Mouse (Mus musculus) limb, embryonic 11.5 days (tissue): ENCODE measurements around the gene Stk25. TPM values are rescaled to one million over a fixed set of nuclear protein-coding genes. Genes with fewer than 3 reads are reported as not detected.

Experiments
- ATAC-seq: fragments of 200-750 bp; cut with Nextera tagmentation; 2 replicates; pipeline ENCODE4 v1.8.0; 2017; ENCODE audit warnings: low read depth; ENCODE audit not compliant: insufficient number of reproducible peaks, low FRiP score, low TSS enrichment
- DNase-seq: peaks from one replicate; pipeline ENCODE4 v3.0.0-alpha.2; 2015; ENCODE audit warnings: low spot score
- H3K27ac ChIP-seq: fragments of 300-500 bp; sonication (generic); replicated peaks from 2 replicates; pipeline ENCODE4 v1.5.1; 2014; ENCODE audit warnings: low read depth, mild to moderate bottlenecking, low read length
- H3K27me3 ChIP-seq: fragments of 300-500 bp; sonication (generic); 2 replicates; pipeline ENCODE4 v1.6.1; 2014; ENCODE audit warnings: mild to moderate bottlenecking, low read length, mixed read lengths; ENCODE audit not compliant: control insufficient read depth, insufficient read depth
- H3K36me3 ChIP-seq: fragments of 300-500 bp; sonication (generic); 2 replicates; pipeline ENCODE4 v1.6.1; 2014; ENCODE audit warnings: mild to moderate bottlenecking, low read length, moderate library complexity, mixed read lengths; ENCODE audit not compliant: control insufficient read depth, insufficient read depth
- H3K4me1 ChIP-seq: fragments of 300-500 bp; sonication (generic); 2 replicates; pipeline ENCODE4 v1.6.1; 2014; ENCODE audit warnings: low read length, mixed read lengths; ENCODE audit not compliant: control insufficient read depth, insufficient read depth
- H3K4me2 ChIP-seq: fragments of 300-500 bp; sonication (generic); 2 replicates; pipeline ENCODE4 v1.6.1; 2014; ENCODE audit warnings: low read depth, mild to moderate bottlenecking, moderate library complexity; ENCODE audit not compliant: severe bottlenecking
- H3K4me3 ChIP-seq: fragments of 300-500 bp; sonication (generic); 2 replicates; pipeline ENCODE4 v1.5.1; 2014; ENCODE audit warnings: low read depth, low read length
- H3K9ac ChIP-seq: fragments of 300-500 bp; sonication (generic); 2 replicates; pipeline ENCODE4 v1.6.1; 2014; ENCODE audit warnings: mild to moderate bottlenecking, low read length
- H3K9me3 ChIP-seq: fragments of 300-500 bp; sonication (generic); 2 replicates; pipeline ENCODE4 v1.6.1; 2016; ENCODE audit warnings: low read length; ENCODE audit not compliant: control insufficient read depth
- WGBS: fragments of 180-500 bp; shearing (Covaris S2); extraction: QIAGEN DNeasy Blood & Tissue Kit; methylation state at CpG from one replicate; pipeline ENCODE4 v1.1.7; 2014; 5-methylcytosine and 5-hydroxymethylcytosine counted together
- polyA plus RNA-seq: library from polyadenylated mRNA; unstranded; fragments of >200 nt; fragmentation: Nextera tagmentation; extraction: Ambion mirVana; gene quantifications from 2 replicates; pipeline ENCODE4 v1.2.1, GENCODE M21; 2014

Gene Stk25
- polyA plus RNA-seq, 1 experiment from 2014 or later = 182 TPM

- Histone ChIP-seq H3K9ac (no peak overlapping the region), H3K4me1 (no peaks in the 10 kb centered on the region), H3K4me2 (no peak overlapping the region), H3K27me3 (no peaks in the 10 kb centered on the region), H3K27ac (no peak overlapping the region), H3K36me3 (no peaks in the 10 kb centered on the region), H3K9me3 (no peaks in the 10 kb centered on the region), H3K4me3 (no peak overlapping the region)
- ATAC-seq (no peak), DNase-seq (no peak)
- WGBS = 86% methylated on average over 3 of the region's 3 CpGs
Observed at GRCm38 (mm10) chr1:93588346-93588745, 70.1 kb downstream of the Stk25 start.

- no peak for ATAC-seq
- H3K9me3 ChIP-seq = no peaks in the 10 kb centered on the region
- WGBS = 93% methylated on average over 7 of the region's 7 CpGs
Observed at GRCm38 (mm10) chr1:93581545-93581944, 76.9 kb downstream of the Stk25 start.

GRCm38 (mm10) chr1:93577861-93578260 is 80.6 kb downstream of the Stk25 start:
- WGBS = 93% methylated on average over 4 of the region's 4 CpGs
- no peak overlapping the region for H3K27ac ChIP-seq
- H3K9ac ChIP-seq = no peak overlapping the region
- ATAC-seq = no peak
- DNase-seq = no peak
- no peaks in the 10 kb centered on the region for H3K9me3 ChIP-seq
- H3K4me1 ChIP-seq = no peaks in the 10 kb centered on the region
- H3K4me2 ChIP-seq = no peak overlapping the region
- no peaks in the 10 kb centered on the region for H3K36me3 ChIP-seq
- no peaks in the 10 kb centered on the region for H3K27me3 ChIP-seq
- no peak overlapping the region for H3K4me3 ChIP-seq

More at GRCm38 (mm10) chr1:93581545-93581944, 76.9 kb downstream of the Stk25 start:
- no peaks in the 10 kb centered on the region for H3K36me3 ChIP-seq
- no peaks in the 10 kb centered on the region for H3K27me3 ChIP-seq
- no peaks in the 10 kb centered on the region for H3K4me1 ChIP-seq
- H3K9ac ChIP-seq = no peak overlapping the region
- no peak for DNase-seq
- no peak overlapping the region for H3K4me3 ChIP-seq
- H3K4me2 ChIP-seq = no peak overlapping the region
- no peak overlapping the region for H3K27ac ChIP-seq

GRCm38 (mm10) chr1:93577066-93577465 is 81.4 kb downstream of the Stk25 start:
- 73% methylated on average over 3 of the region's 3 CpGs for WGBS
- H3K9ac ChIP-seq = no peak overlapping the region
- no peak overlapping the region for H3K4me2 ChIP-seq
- no peak for ATAC-seq
- H3K27ac ChIP-seq = no peak overlapping the region
- H3K27me3 ChIP-seq = no peaks in the 10 kb centered on the region
- no peaks in the 10 kb centered on the region for H3K36me3 ChIP-seq
- no peak for DNase-seq
- H3K4me1 ChIP-seq = no peaks in the 10 kb centered on the region
- no peaks in the 10 kb centered on the region for H3K9me3 ChIP-seq
- H3K4me3 ChIP-seq = no peak overlapping the region

Other genes with a start within 250 kb of the Stk25 start
- gene Hdlbp, start 179.8 kb downstream of the Stk25 start, polyA plus RNA-seq = 111 and 116 TPM in 2 replicates
- 7.0 and 7.4 TPM in 2 replicates for gene Farp2, start 146.6 kb downstream of the Stk25 start, polyA plus RNA-seq
- 29.2 and 29.3 TPM in 2 replicates for gene Bok, start 27.0 kb upstream of the Stk25 start, polyA plus RNA-seq
- 100 and 104 TPM in 2 replicates for gene Atg4b, start 92.8 kb upstream of the Stk25 start, polyA plus RNA-seq
- 44.0 and 57.9 TPM in 2 replicates for gene Thap4, start 96.2 kb upstream of the Stk25 start, polyA plus RNA-seq
- gene Dtymk, start 143.3 kb upstream of the Stk25 start, polyA plus RNA-seq = 268 and 273 TPM in 2 replicates
- 17.4 and 18.2 TPM in 2 replicates for gene Ing5, start 145.3 kb upstream of the Stk25 start, polyA plus RNA-seq
- 10.0 and 11.7 TPM in 2 replicates for gene D2hgdh, start 166.2 kb upstream of the Stk25 start, polyA plus RNA-seq
- gene Gal3st2, start 202.6 kb upstream of the Stk25 start, polyA plus RNA-seq = 0.05 TPM in 1 of 2 replicates, not detected in the other